Mouse (Mus musculus) hindbrain, embryonic 11.5 days (tissue): ENCODE measurements at regions not wholly inside any gene's neighbourhood (a gene's known extent, or its start where the extent isn't known, plus 50 kb on each side); places are given as distances from the start of the nearest gene placed in this dataset.

Source experiments
- ATAC-seq: fragments of 200-750 bp; cut with Nextera tagmentation; 2 replicates; pipeline ENCODE4 v1.8.0; 2017; ENCODE audit warnings: mild to moderate bottlenecking, moderate TSS enrichment, moderate library complexity; ENCODE audit not compliant: low FRiP score
- DNase-seq: peaks from one replicate; pipeline ENCODE4 v3.0.0-alpha.2; 2015; ENCODE audit warnings: low spot score
- H3K27ac ChIP-seq: fragments of 300-500 bp; sonication (generic); 2 replicates; pipeline ENCODE4 v1.5.1; 2014; ENCODE audit warnings: mild to moderate bottlenecking, low read depth, low read length
- H3K27me3 ChIP-seq: fragments of 300-500 bp; sonication (generic); 2 replicates; pipeline ENCODE4 v1.6.1; 2014; ENCODE audit warnings: mild to moderate bottlenecking, low read length, moderate library complexity, mixed read lengths; ENCODE audit not compliant: control insufficient read depth, insufficient read depth
- H3K36me3 ChIP-seq: fragments of 300-500 bp; sonication (generic); 2 replicates; pipeline ENCODE4 v1.6.1; 2014; ENCODE audit warnings: mild to moderate bottlenecking, low read length, moderate library complexity, mixed read lengths; ENCODE audit not compliant: control insufficient read depth, insufficient read depth
- H3K4me1 ChIP-seq: fragments of 300-500 bp; sonication (generic); replicated peaks from 2 replicates; pipeline ENCODE4 v1.6.1; 2014; ENCODE audit warnings: low read length, mixed read lengths; ENCODE audit not compliant: control insufficient read depth, insufficient read depth
- H3K4me2 ChIP-seq: fragments of 300-500 bp; sonication (generic); replicated peaks from 2 replicates; pipeline ENCODE4 v1.6.1; 2014; ENCODE audit warnings: mild to moderate bottlenecking, low read depth, low read length
- H3K4me3 ChIP-seq: fragments of 300-500 bp; sonication (generic); 2 replicates; pipeline ENCODE4 v1.5.1; 2014; ENCODE audit warnings: low read depth, low read length
- H3K9ac ChIP-seq: fragments of 300-500 bp; sonication (generic); 2 replicates; pipeline ENCODE4 v1.6.1; 2014; ENCODE audit warnings: low read depth, low read length
- H3K9me3 ChIP-seq: fragments of 300-500 bp; sonication (generic); 2 replicates; pipeline ENCODE4 v1.6.1; 2016; ENCODE audit warnings: low read length; ENCODE audit not compliant: control insufficient read depth
- WGBS: fragments of 180-500 bp; shearing (Covaris S2); extraction: QIAGEN DNeasy Blood & Tissue Kit; methylation state at CpG from one replicate; pipeline ENCODE4 v1.1.7; 2014; 5-methylcytosine and 5-hydroxymethylcytosine counted together

GRCm38 (mm10) chr9:61242167-61242860 is 129.9 kb upstream of the Tle3 start:
- ATAC-seq (no peak), DNase-seq (no peak)
- Histone ChIP-seq H3K9me3 (no peaks in the 10 kb centered on the region), H3K4me2 (no peak overlapping the region), H3K36me3 (no peaks in the 10 kb centered on the region), H3K9ac (no peak overlapping the region), H3K27me3 (no peaks in the 10 kb centered on the region; the same call in 1 of the 2 replicates), H3K4me1 (peaks cover 15% of the 10 kb centered on the region), H3K27ac (no peak overlapping the region), H3K4me3 (no peak overlapping the region)
- 78% methylated on average over 9 of the region's 9 CpGs for WGBS

- Histone ChIP-seq H3K4me2 (no peak overlapping the region), H3K4me3 (no peak overlapping the region), H3K4me1 (peaks cover 12% of the 10 kb centered on the region; the same call in 1 of the 2 replicates), H3K36me3 (no peaks in the 10 kb centered on the region), H3K27me3 (no peaks in the 10 kb centered on the region; the same call in 1 of the 2 replicates), H3K9ac (no peak overlapping the region), H3K27ac (no peak overlapping the region), H3K9me3 (no peaks in the 10 kb centered on the region)
- ATAC-seq (no peak), DNase-seq (no peak)
- 85% methylated on average over 6 of the region's 6 CpGs for WGBS
Observed at GRCm38 (mm10) chr9:61243289-61243688, 128.9 kb upstream of the Tle3 start.

- WGBS = 39% methylated on average over 5 of the region's 5 CpGs
- no peak overlapping the region for H3K27ac ChIP-seq
Observed at GRCm38 (mm10) chr9:61249691-61250425, 122.3 kb upstream of the Tle3 start.

GRCm38 (mm10) chr9:61251606-61252005 is 120.6 kb upstream of the Tle3 start:
- Histone ChIP-seq H3K9ac (no peak overlapping the region), H3K27me3 (no peaks in the 10 kb centered on the region), H3K27ac (no peak overlapping the region), H3K4me2 (no peak overlapping the region), H3K4me1 (no peaks in the 10 kb centered on the region), H3K9me3 (no peaks in the 10 kb centered on the region), H3K36me3 (no peaks in the 10 kb centered on the region), H3K4me3 (no peak overlapping the region)
- WGBS = 71% methylated on average over 6 of the region's 6 CpGs
- ATAC-seq = no peak
- no peak for DNase-seq

More at GRCm38 (mm10) chr9:61249691-61250425, 122.3 kb upstream of the Tle3 start:
- no peak overlapping the region for H3K4me2 ChIP-seq
- no peak for DNase-seq
- no peak overlapping the region for H3K9ac ChIP-seq
- H3K9me3 ChIP-seq = no peaks in the 10 kb centered on the region
- no peaks in the 10 kb centered on the region for H3K4me1 ChIP-seq
- H3K4me3 ChIP-seq = no peak overlapping the region
- ATAC-seq = no peak
- H3K27me3 ChIP-seq = no peaks in the 10 kb centered on the region
- H3K36me3 ChIP-seq = no peaks in the 10 kb centered on the region

GRCm38 (mm10) chr9:61253761-61254160 is 118.4 kb upstream of the Tle3 start:
- ATAC-seq = no peak
- Histone ChIP-seq H3K36me3 (no peaks in the 10 kb centered on the region), H3K4me2 (no peak overlapping the region), H3K9ac (no peak overlapping the region), H3K9me3 (no peaks in the 10 kb centered on the region), H3K4me1 (no peaks in the 10 kb centered on the region; the same call in 1 of the 2 replicates), H3K27ac (no peak overlapping the region), H3K4me3 (no peak overlapping the region), H3K27me3 (no peaks in the 10 kb centered on the region)
- no peak for DNase-seq
- WGBS = 73% methylated on average over 3 of the region's 3 CpGs

- DNase-seq = no peak
- no peaks in the 10 kb centered on the region for H3K9me3 ChIP-seq
- WGBS = 75% methylated on average over 4 of the region's 4 CpGs
- H3K27me3 ChIP-seq = no peaks in the 10 kb centered on the region
- H3K4me3 ChIP-seq = no peak overlapping the region
- H3K27ac ChIP-seq = no peak overlapping the region; the same call in 1 of the 2 replicates
- H3K9ac ChIP-seq = no peak overlapping the region
- no peaks in the 10 kb centered on the region for H3K36me3 ChIP-seq
- H3K4me1 ChIP-seq = peaks cover 14% of the 10 kb centered on the region
- no peak for ATAC-seq
- H3K4me2 ChIP-seq = no peak overlapping the region
Observed at GRCm38 (mm10) chr9:61257488-61257887, 114.7 kb upstream of the Tle3 start.

GRCm38 (mm10) chr9:61258100-61258499 is 114.1 kb upstream of the Tle3 start:
- no peak for ATAC-seq

GRCm38 (mm10) chr9:61259421-61260174 is 112.6 kb upstream of the Tle3 start:
- no peak overlapping the region for H3K4me2 ChIP-seq
- DNase-seq (peak; percentile 33), ATAC-seq (0 out of 2 replicates have a peak, but pooled peaks have one; percentile 53)
- no peaks in the 10 kb centered on the region for H3K36me3 ChIP-seq
- WGBS = 11% methylated on average over 7 of the region's 7 CpGs
- H3K4me3 ChIP-seq = no peak overlapping the region
- no peaks in the 10 kb centered on the region for H3K27me3 ChIP-seq
- peaks cover 14% of the 10 kb centered on the region for H3K4me1 ChIP-seq
- H3K9me3 ChIP-seq = no peaks in the 10 kb centered on the region
- H3K9ac ChIP-seq = no peak overlapping the region
- H3K27ac ChIP-seq = peak overlapping the region; percentile 62; the same call in 1 of the 2 replicates

More at GRCm38 (mm10) chr9:61258100-61258499, 114.1 kb upstream of the Tle3 start:
- H3K4me1 ChIP-seq = peaks cover 14% of the 10 kb centered on the region
- H3K4me2 ChIP-seq = no peak overlapping the region
- no peak overlapping the region for H3K9ac ChIP-seq
- WGBS = 52% methylated on average over 5 of the region's 5 CpGs
- no peak for DNase-seq
- H3K36me3 ChIP-seq = no peaks in the 10 kb centered on the region
- no peaks in the 10 kb centered on the region for H3K9me3 ChIP-seq
- H3K27ac ChIP-seq = no peak overlapping the region
- no peaks in the 10 kb centered on the region for H3K27me3 ChIP-seq
- no peak overlapping the region for H3K4me3 ChIP-seq
